Mouse (Mus musculus) midbrain, embryonic 16.5 days (tissue): ENCODE measurements around the gene Stam2. TPM values are rescaled to one million over a fixed set of nuclear protein-coding genes. Genes with fewer than 3 reads are reported as not detected.

Source experiments
- ATAC-seq: fragments of 200-750 bp; cut with Nextera tagmentation; 2 replicates; pipeline ENCODE4 v1.8.0; 2017; ENCODE audit warnings: moderate TSS enrichment
- H3K27ac ChIP-seq: fragments of 300-500 bp; sonication (generic); 2 replicates; pipeline ENCODE4 v1.5.1; 2014; ENCODE audit warnings: mild to moderate bottlenecking, low read length, mixed read lengths
- H3K27me3 ChIP-seq: fragments of 300-500 bp; sonication (generic); 2 replicates; pipeline ENCODE4 v1.6.1; 2014; ENCODE audit warnings: low read depth, low read length, mixed read lengths; ENCODE audit not compliant: control insufficient read depth, insufficient read depth
- H3K36me3 ChIP-seq: fragments of 300-500 bp; sonication (generic); 2 replicates; pipeline ENCODE4 v1.6.1; 2014; ENCODE audit warnings: mild to moderate bottlenecking, low read length, moderate library complexity, mixed read lengths; ENCODE audit not compliant: control insufficient read depth, insufficient read depth
- H3K4me1 ChIP-seq: fragments of 300-500 bp; sonication (generic); 2 replicates; pipeline ENCODE4 v1.6.1; 2014; ENCODE audit warnings: mild to moderate bottlenecking, low read length, mixed read lengths; ENCODE audit not compliant: control insufficient read depth, insufficient read depth
- H3K4me2 ChIP-seq: fragments of 300-500 bp; sonication (generic); 2 replicates; pipeline ENCODE4 v1.6.1; 2014; ENCODE audit warnings: mild to moderate bottlenecking, low read length, mixed read lengths
- H3K4me3 ChIP-seq: fragments of 300-500 bp; sonication (generic); 2 replicates; pipeline ENCODE4 v1.5.1; 2014; ENCODE audit warnings: low read depth, mild to moderate bottlenecking, low read length, moderate library complexity, mixed read lengths
- H3K9ac ChIP-seq: fragments of 300-500 bp; sonication (generic); 2 replicates; pipeline ENCODE4 v1.6.1; 2014; ENCODE audit warnings: low read depth, low read length, mixed read lengths
- H3K9me3 ChIP-seq: fragments of 300-500 bp; sonication (generic); replicated peaks from 2 replicates; pipeline ENCODE4 v1.6.1; 2014; ENCODE audit warnings: mild to moderate bottlenecking, low read length, mixed read lengths; ENCODE audit not compliant: control insufficient read depth, poor library complexity, severe bottlenecking
- WGBS: fragments of 180-500 bp; shearing (Covaris S2); extraction: QIAGEN DNeasy Blood & Tissue Kit; methylation state at CpG from one replicate; pipeline ENCODE4 v1.1.7; 2014; 5-methylcytosine and 5-hydroxymethylcytosine counted together
- polyA plus RNA-seq: library from polyadenylated mRNA; unstranded; fragments of >200 nt; fragmentation: Nextera tagmentation; extraction: Ambion mirVana; gene quantifications from 2 replicates; pipeline ENCODE4 v1.2.1, GENCODE M21; 2015

The Stam2 gene
- polyA plus RNA-seq, 1 experiment from 2014 or later = 41.1 TPM

GRCm38 (mm10) chr2:52710804-52711203 lies 31.3 kb downstream of the Stam2 start:
- no peaks in the 10 kb centered on the region for H3K9me3 ChIP-seq
- H3K27me3 ChIP-seq = no peaks in the 10 kb centered on the region
- 83% methylated on average over 2 of the region's 2 CpGs for WGBS
- H3K4me3 ChIP-seq = no peak overlapping the region
- no peak overlapping the region for H3K9ac ChIP-seq
- H3K4me2 ChIP-seq = no peak overlapping the region
- H3K4me1 ChIP-seq = no peaks in the 10 kb centered on the region
- no peak overlapping the region for H3K27ac ChIP-seq
- no peak for ATAC-seq
- H3K36me3 ChIP-seq = peaks cover 14% of the 10 kb centered on the region

GRCm38 (mm10) chr2:52709417-52709816 lies 32.7 kb downstream of the Stam2 start:
- no peaks in the 10 kb centered on the region for H3K27me3 ChIP-seq
- no peak overlapping the region for H3K4me2 ChIP-seq
- H3K9ac ChIP-seq = no peak overlapping the region
- H3K27ac ChIP-seq = no peak overlapping the region
- no peaks in the 10 kb centered on the region for H3K4me1 ChIP-seq
- H3K36me3 ChIP-seq = peaks cover 15% of the 10 kb centered on the region
- no peak for ATAC-seq
- H3K4me3 ChIP-seq = no peak overlapping the region
- H3K9me3 ChIP-seq = no peaks in the 10 kb centered on the region
- WGBS = 95% methylated on average over 5 of the region's 5 CpGs

- H3K27ac ChIP-seq = no peak overlapping the region
- H3K4me1 ChIP-seq = no peaks in the 10 kb centered on the region
- H3K4me3 ChIP-seq = no peak overlapping the region
- no peak overlapping the region for H3K4me2 ChIP-seq
- no peaks in the 10 kb centered on the region for H3K9me3 ChIP-seq
- ATAC-seq = no peak
- H3K36me3 ChIP-seq = peaks cover 9% of the 10 kb centered on the region
- no peak overlapping the region for H3K9ac ChIP-seq
- WGBS = 84% methylated on average over 11 of the region's 11 CpGs
- no peaks in the 10 kb centered on the region for H3K27me3 ChIP-seq
Observed at GRCm38 (mm10) chr2:52701368-52702036, 40.6 kb downstream of the Stam2 start.

- Histone ChIP-seq H3K4me3 (no peak overlapping the region), H3K4me1 (no peaks in the 10 kb centered on the region), H3K9ac (no peak overlapping the region), H3K4me2 (no peak overlapping the region), H3K36me3 (0 out of 2 replicates have a peak, but pooled peaks cover 6% of the 10 kb centered on the region), H3K9me3 (no peaks in the 10 kb centered on the region), H3K27me3 (no peaks in the 10 kb centered on the region), H3K27ac (no peak overlapping the region)
- ATAC-seq = no peak
- WGBS = 59% methylated on average over 5 of the region's 5 CpGs
Observed at GRCm38 (mm10) chr2:52700352-52700751, 41.7 kb downstream of the Stam2 start.

- peaks cover 3% of the 10 kb centered on the region; the same call in 1 of the 2 replicates for H3K36me3 ChIP-seq
- no peaks in the 10 kb centered on the region for H3K27me3 ChIP-seq
- H3K4me3 ChIP-seq = no peak overlapping the region
- H3K9me3 ChIP-seq = no peaks in the 10 kb centered on the region
- H3K4me2 ChIP-seq = no peak overlapping the region
- WGBS = 89% methylated on average over 6 of the region's 6 CpGs
- no peak overlapping the region for H3K27ac ChIP-seq
- ATAC-seq = no peak
- H3K9ac ChIP-seq = no peak overlapping the region
- H3K4me1 ChIP-seq = no peaks in the 10 kb centered on the region
Observed at GRCm38 (mm10) chr2:52694604-52695003, 47.5 kb downstream of the Stam2 start.

- H3K4me1 ChIP-seq = no peaks in the 10 kb centered on the region
Observed at GRCm38 (mm10) chr2:52691745-52692144, 50.3 kb downstream of the Stam2 start.

GRCm38 (mm10) chr2:52686601-52687000 lies 55.5 kb downstream of the Stam2 start:
- Histone ChIP-seq H3K9me3 (no peaks in the 10 kb centered on the region), H3K4me3 (no peak overlapping the region), H3K27ac (no peak overlapping the region), H3K27me3 (no peaks in the 10 kb centered on the region), H3K9ac (no peak overlapping the region), H3K4me1 (no peaks in the 10 kb centered on the region), H3K4me2 (no peak overlapping the region), H3K36me3 (no peaks in the 10 kb centered on the region)
- no peak for ATAC-seq
- 81% methylated on average over 6 of the region's 6 CpGs for WGBS

More at GRCm38 (mm10) chr2:52691745-52692144, 50.3 kb downstream of the Stam2 start:
- H3K9me3 ChIP-seq = no peaks in the 10 kb centered on the region
- no peak overlapping the region for H3K4me3 ChIP-seq
- no peaks in the 10 kb centered on the region for H3K27me3 ChIP-seq
- peaks cover 3% of the 10 kb centered on the region; the same call in 1 of the 2 replicates for H3K36me3 ChIP-seq
- no peak overlapping the region for H3K4me2 ChIP-seq
- 70% methylated on average over 4 of the region's 4 CpGs for WGBS
- no peak overlapping the region for H3K27ac ChIP-seq
- ATAC-seq = no peak
- no peak overlapping the region for H3K9ac ChIP-seq

- Histone ChIP-seq H3K4me2 (no peak overlapping the region), H3K36me3 (no peaks in the 10 kb centered on the region), H3K27me3 (no peaks in the 10 kb centered on the region), H3K4me3 (no peak overlapping the region), H3K9ac (no peak overlapping the region), H3K4me1 (peaks cover 5% of the 10 kb centered on the region), H3K27ac (no peak overlapping the region), H3K9me3 (no peaks in the 10 kb centered on the region)
- 68% methylated on average over 4 of the region's 4 CpGs for WGBS
- no peak for ATAC-seq
Observed at GRCm38 (mm10) chr2:52677589-52677988, 64.5 kb downstream of the Stam2 start.

- ATAC-seq = no peak; the same call in none of the 2 replicates
- H3K27ac ChIP-seq = no peak overlapping the region
- H3K9ac ChIP-seq = no peak overlapping the region
- WGBS = 9% methylated on average over 6 of the region's 6 CpGs
- peak overlapping the region; percentile 90 for H3K4me2 ChIP-seq
- no peaks in the 10 kb centered on the region for H3K27me3 ChIP-seq
- H3K4me3 ChIP-seq = peak overlapping the region; percentile 69
- H3K4me1 ChIP-seq = peaks cover 5% of the 10 kb centered on the region
- no peaks in the 10 kb centered on the region for H3K36me3 ChIP-seq
- H3K9me3 ChIP-seq = no peaks in the 10 kb centered on the region
Observed at GRCm38 (mm10) chr2:52676913-52677303, 65.2 kb downstream of the Stam2 start.
